Mouse (Mus musculus): ENCODE data around the gene Evx2. TPM values are rescaled to one million over a fixed set of nuclear protein-coding genes. Genes with fewer than 3 reads are reported as not detected.

Gene Evx2
- polyA plus RNA-seq, 1 experiment, result not detected

GRCm38 (mm10) chr2:74668370-74669229 is 9.2 kb upstream of the Evx2 start:
- TF ChIP-seq POLR2A (IDR thresholded peaks at IDR 0.05; ENCODE audit: borderline replicate concordance, low read depth, low read length) (no peak), CTCF (IDR thresholded peaks at IDR 0.05; ENCODE audit: low read depth, low read length) (no peak)
- Histone ChIP-seq H3K4me1 (ENCODE audit: control insufficient read depth, insufficient read depth, low read length) (0 out of 2 replicates have a peak, but pooled peaks cover 2% of the 10 kb centered on the region), H3K4me3 (ENCODE audit: insufficient read depth, low read length) (peak overlapping the region; percentile 25; the same call in 1 of the 2 replicates), H3K27ac (ENCODE audit: insufficient read depth, low read depth, low read length) (no peak overlapping the region)

DNA sequence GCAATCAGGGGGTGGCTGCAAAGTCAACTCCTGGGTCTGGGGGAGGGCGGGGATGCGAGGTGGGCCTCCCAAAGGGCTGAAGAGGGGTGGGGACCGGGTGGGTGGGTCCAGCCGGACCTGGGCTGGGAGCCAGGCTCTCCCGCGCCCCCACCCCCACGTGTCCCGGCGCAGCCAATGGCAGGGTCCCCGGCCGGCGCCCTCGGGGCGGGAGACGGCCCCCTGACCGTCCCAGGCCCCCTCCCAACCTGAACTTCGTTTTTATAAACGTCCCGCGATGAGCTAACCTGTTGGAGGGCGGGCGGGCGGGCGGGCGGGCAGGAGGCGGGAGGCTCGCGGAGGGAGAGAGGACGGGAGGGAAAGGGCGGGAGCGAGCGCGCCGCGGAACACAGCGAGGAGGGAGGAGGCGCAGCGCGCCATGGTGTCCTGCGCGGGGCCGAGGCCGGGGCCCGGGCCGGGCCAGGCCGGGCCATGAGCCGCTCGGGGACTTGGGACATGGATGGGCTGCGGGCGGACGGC is 8.5 kb upstream of the Evx2 start, which contains the start of gene Hoxd13:
TSS of gene Hoxd13 (plus strand) at position 469 of the 516 bp plus-strand sequence.
- 0 out of 2 replicates have a peak, but pooled peaks cover 2% of the 10 kb centered on the region for H3K4me1 ChIP-seq (ENCODE audit: control insufficient read depth, insufficient read depth, low read length)
- TF ChIP-seq POLR2A (IDR thresholded peaks at IDR 0.05; ENCODE audit: borderline replicate concordance, low read depth, low read length), result no peak
- no peak for TF ChIP-seq CTCF (IDR thresholded peaks at IDR 0.05; ENCODE audit: low read depth, low read length)
- no peak within 1 kb of the TSS for H3K27ac ChIP-seq (ENCODE audit: insufficient read depth, low read depth, low read length)
- peak within 1 kb of the TSS; percentile 25; the same call in 1 of the 2 replicates for H3K4me3 ChIP-seq (ENCODE audit: insufficient read depth, low read length)

DNA sequence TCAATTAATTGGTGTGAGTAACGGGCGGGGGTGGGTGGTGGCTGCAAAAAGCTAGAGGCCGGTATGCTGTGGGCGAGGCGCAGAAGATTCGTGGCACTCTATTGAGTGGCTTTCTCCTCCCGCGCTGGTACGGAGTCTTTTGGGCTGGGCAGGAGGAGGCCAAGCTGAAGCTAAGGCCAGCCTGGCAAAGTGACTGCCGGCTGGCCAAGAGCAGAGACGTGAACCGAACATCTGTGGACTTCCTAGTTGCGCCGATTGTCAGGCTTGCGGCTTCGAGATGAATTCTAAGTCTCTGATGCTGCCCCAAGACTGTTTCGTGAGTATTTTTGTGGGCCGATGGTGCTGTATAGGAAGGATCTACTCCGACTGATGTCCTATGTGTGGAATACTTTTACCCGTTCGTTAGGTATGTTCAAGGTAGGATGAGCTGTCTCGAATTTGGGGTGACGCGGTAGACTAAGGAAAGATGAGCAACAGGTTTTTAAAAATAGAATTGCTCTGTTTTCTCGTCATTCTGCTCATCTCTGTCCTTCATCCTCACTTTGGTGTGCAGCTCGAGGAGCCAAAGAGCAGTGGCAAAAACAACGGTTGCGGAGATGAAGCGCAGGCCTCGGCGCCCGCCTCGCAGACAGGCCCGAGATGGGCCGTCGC is 8.0 kb upstream of the Evx2 start:
- Histone ChIP-seq H3K4me1 (ENCODE audit: control insufficient read depth, insufficient read depth, low read length) (no peaks in the 10 kb centered on the region), H3K27ac (ENCODE audit: insufficient read depth, low read depth, low read length) (no peak overlapping the region), H3K4me3 (ENCODE audit: insufficient read depth, low read length) (no peak overlapping the region)
- TF ChIP-seq CTCF (IDR thresholded peaks at IDR 0.05; ENCODE audit: low read depth, low read length), result no peak
- TF ChIP-seq POLR2A (IDR thresholded peaks at IDR 0.05; ENCODE audit: borderline replicate concordance, low read depth, low read length), result no peak

DNA sequence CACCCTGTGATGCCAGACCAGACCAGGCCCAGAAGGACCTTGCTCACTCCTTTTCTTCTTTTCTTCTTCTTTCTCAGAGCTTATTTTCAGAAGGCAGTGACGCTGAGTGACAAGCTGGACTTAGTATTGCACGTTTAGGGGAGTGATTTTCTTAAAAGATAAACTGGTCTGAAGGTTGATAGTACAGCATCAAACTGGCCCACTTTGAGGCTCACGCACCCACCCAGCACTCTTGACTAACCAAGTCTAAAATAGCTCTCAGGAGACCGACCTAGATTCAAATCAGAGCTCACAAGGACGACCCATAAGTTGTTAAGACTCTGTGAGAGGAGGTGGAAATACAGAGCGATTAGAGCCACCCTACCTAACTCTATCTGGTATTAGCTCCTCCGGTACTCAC is 7.1 kb upstream of the Evx2 start:
- Histone ChIP-seq H3K4me3 (ENCODE audit: insufficient read depth, low read length) (no peak overlapping the region), H3K27ac (ENCODE audit: insufficient read depth, low read depth, low read length) (no peak overlapping the region), H3K4me1 (ENCODE audit: control insufficient read depth, insufficient read depth, low read length) (no peaks in the 10 kb centered on the region)
- TF ChIP-seq CTCF (IDR thresholded peaks at IDR 0.05; ENCODE audit: low read depth, low read length) (no peak), POLR2A (IDR thresholded peaks at IDR 0.05; ENCODE audit: borderline replicate concordance, low read depth, low read length) (no peak)

DNA sequence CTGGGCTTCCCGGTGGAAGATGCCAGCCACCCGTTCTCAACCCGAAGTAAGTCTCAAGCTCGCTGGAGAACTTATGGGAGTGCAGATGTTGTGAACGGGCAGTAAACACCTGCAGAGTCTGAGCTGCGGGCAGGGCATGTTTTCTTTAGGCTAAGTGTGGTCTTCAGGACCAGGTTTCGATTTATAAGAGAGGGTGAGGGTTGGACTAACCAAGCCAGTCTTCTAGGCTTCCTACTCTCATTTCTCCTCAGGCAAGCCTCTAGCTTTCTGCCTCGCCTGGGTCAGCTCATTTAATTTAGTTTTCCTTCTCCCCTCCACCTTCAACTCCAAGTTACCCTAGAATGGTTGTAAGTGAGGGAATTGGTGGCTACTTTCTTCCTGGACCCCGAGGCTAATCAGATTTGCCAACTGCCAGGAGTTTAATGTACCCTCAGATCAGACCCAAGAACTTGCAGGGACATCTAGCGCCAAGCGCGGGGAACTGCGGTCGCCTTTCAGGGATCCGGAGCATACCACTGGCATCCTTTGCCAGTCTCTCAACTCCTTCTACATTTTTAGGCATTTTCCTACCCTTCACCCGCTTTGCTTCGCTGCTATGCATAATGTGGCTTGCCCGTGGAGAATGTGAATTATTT is 4.1 kb upstream of the Evx2 start:
- no peak for TF ChIP-seq POLR2A (IDR thresholded peaks at IDR 0.05; ENCODE audit: borderline replicate concordance, low read depth, low read length)
- TF ChIP-seq CTCF (IDR thresholded peaks at IDR 0.05; ENCODE audit: low read depth, low read length), result no peak; the same call in 1 of the 2 replicates
- no peaks in the 10 kb centered on the region for H3K4me1 ChIP-seq (ENCODE audit: control insufficient read depth, insufficient read depth, low read length)
- no peak overlapping the region for H3K4me3 ChIP-seq (ENCODE audit: insufficient read depth, low read length)
- no peak overlapping the region for H3K27ac ChIP-seq (ENCODE audit: insufficient read depth, low read depth, low read length)

DNA sequence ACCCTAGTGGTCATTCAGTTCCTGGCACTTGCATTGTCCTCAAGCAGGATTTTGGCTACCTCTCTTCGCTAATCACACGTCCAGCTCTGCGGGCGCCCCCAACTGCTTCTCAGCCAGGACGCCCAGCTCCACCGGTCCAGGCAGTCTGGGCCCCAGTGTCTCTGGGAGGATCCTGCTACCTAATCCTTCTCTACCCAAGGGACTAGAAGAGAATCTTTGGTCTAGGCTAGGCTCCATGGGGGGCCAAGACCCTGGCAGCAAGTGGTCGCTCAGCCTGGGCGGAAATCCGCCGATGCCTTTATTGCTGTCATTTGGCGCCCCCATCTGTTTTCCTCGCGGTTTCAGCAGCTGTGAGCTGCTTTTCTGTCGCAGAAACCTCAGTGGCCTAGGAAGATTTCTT is 2.3 kb upstream of the Evx2 start:
- H3K4me3 ChIP-seq (ENCODE audit: insufficient read depth, low read length), result no peak overlapping the region
- no peak for TF ChIP-seq POLR2A (IDR thresholded peaks at IDR 0.05; ENCODE audit: borderline replicate concordance, low read depth, low read length)
- no peak for TF ChIP-seq CTCF (IDR thresholded peaks at IDR 0.05; ENCODE audit: low read depth, low read length)
- H3K27ac ChIP-seq (ENCODE audit: insufficient read depth, low read depth, low read length), result no peak overlapping the region
- H3K4me1 ChIP-seq (ENCODE audit: control insufficient read depth, insufficient read depth, low read length), result no peaks in the 10 kb centered on the region

DNA sequence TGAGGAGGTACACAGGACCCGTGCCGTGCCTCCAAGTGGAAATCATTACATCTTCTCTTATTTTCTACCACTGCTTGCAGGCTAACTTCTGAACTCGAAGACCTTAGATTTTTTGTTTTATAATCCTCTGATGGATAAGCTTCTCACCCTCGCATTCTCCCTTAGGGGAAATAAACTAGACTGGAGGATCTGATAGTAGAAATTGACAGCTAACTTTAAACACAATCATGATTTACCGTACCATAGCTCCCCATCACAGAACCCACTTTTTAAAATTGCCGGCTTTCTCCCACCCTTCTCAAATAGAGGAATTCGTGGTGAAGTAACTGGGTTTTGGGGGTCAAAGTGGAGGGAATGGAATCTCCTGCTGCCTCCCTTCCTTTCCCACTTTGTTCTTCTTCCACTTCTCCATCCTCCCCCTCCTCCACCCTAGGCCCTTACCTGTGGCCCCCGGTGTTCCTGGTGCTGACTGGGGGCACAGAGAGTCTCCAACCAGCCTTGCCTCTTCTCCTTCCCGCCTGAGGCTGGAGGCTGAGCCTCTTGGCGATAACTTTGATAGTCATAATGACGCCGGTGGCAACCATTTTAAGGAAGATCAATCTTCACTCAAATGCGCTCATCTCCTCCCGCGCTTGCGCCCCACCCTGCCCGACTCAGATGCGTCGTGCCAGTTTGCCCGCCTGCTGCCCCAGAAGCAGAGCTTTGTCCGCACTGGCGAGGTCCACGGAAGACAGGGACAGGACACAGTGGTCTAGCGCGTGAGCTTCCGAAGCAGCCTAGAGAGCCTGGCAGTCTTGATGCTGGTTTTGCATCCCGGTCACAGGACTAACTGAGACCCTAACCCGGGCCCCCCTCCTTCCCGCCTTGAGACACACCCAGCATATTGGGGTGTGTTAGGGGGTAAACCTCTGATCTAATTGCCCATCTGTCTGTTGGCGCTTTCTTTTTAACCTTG is 1.3 kb upstream of the Evx2 start:
- H3K27ac ChIP-seq (ENCODE audit: insufficient read depth, low read depth, low read length), result no peak overlapping the region
- TF ChIP-seq POLR2A (IDR thresholded peaks at IDR 0.05; ENCODE audit: borderline replicate concordance, low read depth, low read length), result no peak
- no peak for TF ChIP-seq CTCF (IDR thresholded peaks at IDR 0.05; ENCODE audit: low read depth, low read length)
- H3K4me1 ChIP-seq (ENCODE audit: control insufficient read depth, insufficient read depth, low read length), result no peaks in the 10 kb centered on the region
- no peak overlapping the region for H3K4me3 ChIP-seq (ENCODE audit: insufficient read depth, low read length)

GRCm38 (mm10) chr2:74658667-74659371 is 538 bp downstream of the Evx2 start:
- TF ChIP-seq POLR2A (IDR thresholded peaks at IDR 0.05; ENCODE audit: borderline replicate concordance, low read depth, low read length) (no peak), CTCF (IDR thresholded peaks at IDR 0.05; ENCODE audit: low read depth, low read length) (no peak)
- no peaks in the 10 kb centered on the region for H3K4me1 ChIP-seq (ENCODE audit: control insufficient read depth, insufficient read depth, low read length)
- no peak overlapping the region for H3K27ac ChIP-seq (ENCODE audit: insufficient read depth, low read depth, low read length)
- no peak overlapping the region for H3K4me3 ChIP-seq (ENCODE audit: insufficient read depth, low read length)
